Mouse (Mus musculus) adrenal gland, adult 8-10 months (tissue): ENCODE measurements around the gene Epha7. TPM values are rescaled to one million over a fixed set of nuclear protein-coding genes. Genes with fewer than 3 reads are reported as not detected.

Experiments
- DNase-seq: peaks from one replicate; pipeline ENCODE4 v3.0.0; 2022
- total RNA-seq, 4 experiments: library from RNA; stranded (reverse); gene quantifications; 2 replicates each; pipeline ENCODE4 v1.2.4; 2022

Gene Epha7
- total RNA-seq = 1 to 10 TPM; 2.8 to 5.9 (median 4.2) TPM

DNA sequence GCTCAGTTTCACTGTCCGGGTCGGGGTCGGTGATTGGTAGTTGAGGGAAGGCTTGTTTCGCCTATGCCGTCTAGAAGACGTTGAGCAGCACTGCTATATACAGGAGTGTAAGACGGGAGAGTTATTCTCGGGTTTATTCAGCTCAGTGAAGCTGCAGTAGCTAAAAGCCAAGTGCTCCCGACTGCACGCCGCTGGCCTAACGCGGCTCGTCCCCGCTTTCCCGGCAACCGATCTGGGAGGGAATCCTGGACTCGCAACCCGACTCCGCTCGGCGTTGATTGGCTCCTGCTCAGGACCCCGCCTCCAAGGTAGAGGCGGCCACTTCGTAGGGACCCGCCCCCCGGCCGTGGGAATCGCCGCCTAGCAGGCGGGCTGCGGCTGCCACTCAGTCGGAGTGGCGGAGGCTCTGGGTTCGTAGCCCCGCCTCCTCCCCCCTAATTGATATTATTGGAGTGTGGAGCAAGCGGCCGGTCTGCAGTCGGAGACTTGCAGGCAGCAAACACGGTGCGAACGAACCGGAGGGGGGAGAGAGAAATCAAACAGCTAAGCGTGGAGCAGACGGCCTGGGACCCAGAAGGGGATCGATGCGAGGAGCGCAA, at the start of gene Epha7:
Gene Epha7, plus strand, starts transcription at position 441 of the 599 bp plus-strand sequence.
- peak; percentile 92 for DNase-seq

DNA sequence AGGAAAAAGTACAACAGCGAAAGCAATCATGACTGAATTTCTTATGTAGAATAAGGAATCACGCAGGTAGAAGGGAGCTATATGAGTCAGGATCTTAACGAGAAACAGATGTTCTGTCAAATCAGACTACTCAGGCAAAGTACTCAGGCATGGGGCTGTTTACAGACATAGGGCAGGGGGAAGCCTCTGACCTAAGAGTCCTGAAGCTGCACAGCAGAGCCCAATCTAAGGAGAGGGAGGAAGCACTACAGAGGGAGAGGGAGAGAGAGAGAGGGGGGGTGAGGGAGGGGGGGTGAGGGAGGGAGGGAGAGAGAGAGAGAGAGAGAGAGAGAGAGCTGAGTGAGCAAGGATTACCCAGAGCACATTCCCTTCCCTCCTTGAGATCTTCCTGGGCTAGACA, 29.0 kb upstream of the Epha7 start:
- DNase-seq = no peak

DNA sequence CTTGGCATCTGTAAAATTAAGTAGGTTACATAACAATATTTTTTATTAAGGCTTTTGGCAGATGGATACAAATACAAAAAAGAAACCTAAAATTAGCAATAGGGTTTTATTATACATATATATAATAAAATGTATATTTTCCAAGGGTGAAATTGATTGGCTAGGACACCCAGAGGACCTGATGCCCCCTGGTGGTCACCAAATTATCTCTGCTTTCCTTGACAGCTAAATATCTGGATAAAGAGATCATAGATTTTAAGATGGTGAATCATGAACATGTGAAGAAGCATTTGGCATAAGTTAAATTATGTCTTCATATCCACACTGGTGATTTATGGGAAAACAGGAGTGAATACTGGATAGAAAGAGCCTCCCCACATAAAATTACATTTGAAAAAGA, 4.1 kb upstream of the Epha7 start:
- DNase-seq = no peak

GRCm38 (mm10) chr4:28809703-28810102, 3.2 kb upstream of the Epha7 start:
- DNase-seq = no peak

- DNase-seq = no peak
Observed at GRCm38 (mm10) chr4:28813551-28814475, 882 bp downstream of the Epha7 start.

- no peak for DNase-seq
Observed at GRCm38 (mm10) chr4:28814476-28814815, 1.5 kb downstream of the Epha7 start.

- DNase-seq = no peak
Observed at GRCm38 (mm10) chr4:28814816-28815620, 2.1 kb downstream of the Epha7 start.

DNA sequence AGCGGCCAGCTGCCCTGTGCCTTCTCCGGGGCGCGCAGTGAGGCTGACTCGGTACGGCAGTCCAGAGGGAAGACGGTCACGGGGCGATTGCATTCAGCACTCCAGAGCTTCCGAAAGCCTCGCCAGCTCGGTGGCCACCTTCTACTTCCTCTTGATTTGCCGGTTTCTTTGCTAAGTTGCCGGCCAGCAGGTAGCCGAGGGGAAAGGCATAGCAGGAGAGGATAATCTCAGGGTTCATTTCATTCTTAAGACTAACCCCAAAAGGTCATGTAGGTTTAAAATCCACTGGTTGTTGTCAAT, 2.6 kb downstream of the Epha7 start:
- peak; percentile 6 for DNase-seq

DNA sequence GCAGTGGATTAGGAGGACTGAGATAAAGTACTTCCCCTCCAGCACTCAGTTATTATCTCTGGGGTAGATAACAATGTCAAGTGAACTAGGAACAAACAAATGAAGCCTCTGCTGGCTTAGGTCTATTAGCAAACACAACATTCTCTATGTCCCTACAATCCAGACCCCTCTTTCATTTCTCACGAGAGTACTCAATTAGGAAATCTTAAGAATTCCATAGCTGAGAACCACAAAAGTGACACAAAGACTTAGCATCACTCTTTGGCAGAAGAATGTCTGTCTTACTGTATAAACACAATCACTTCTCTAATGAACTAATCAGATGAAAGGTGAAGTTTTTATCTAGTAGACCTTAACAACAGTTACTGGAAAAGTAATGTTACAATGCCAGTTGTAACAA, 10.7 kb downstream of the Epha7 start:
- DNase-seq = no peak

DNA sequence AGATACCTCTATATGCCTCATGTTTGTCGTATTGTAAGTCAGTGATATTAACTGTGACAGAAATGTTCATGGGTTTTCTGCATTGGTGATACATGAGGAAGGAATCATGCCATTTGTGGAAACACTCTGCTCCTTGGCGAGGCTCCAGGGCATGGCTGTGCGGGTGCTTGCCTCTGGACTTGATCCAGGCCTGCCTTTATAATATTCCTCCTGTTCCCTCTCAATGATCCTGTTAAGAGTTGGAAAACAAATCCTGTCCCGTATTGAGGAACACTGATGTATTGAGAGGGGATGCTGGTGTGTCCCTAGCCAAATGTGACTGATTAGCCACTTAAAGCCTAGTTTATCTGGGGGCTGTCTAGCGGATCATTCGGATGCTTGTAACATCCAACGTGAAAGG, 11.7 kb downstream of the Epha7 start:
- no peak for DNase-seq

GRCm38 (mm10) chr4:28837669-28838068, 24.7 kb downstream of the Epha7 start:
- DNase-seq = no peak

- DNase-seq = no peak
Observed at GRCm38 (mm10) chr4:28846311-28846710, 33.4 kb downstream of the Epha7 start.

DNA sequence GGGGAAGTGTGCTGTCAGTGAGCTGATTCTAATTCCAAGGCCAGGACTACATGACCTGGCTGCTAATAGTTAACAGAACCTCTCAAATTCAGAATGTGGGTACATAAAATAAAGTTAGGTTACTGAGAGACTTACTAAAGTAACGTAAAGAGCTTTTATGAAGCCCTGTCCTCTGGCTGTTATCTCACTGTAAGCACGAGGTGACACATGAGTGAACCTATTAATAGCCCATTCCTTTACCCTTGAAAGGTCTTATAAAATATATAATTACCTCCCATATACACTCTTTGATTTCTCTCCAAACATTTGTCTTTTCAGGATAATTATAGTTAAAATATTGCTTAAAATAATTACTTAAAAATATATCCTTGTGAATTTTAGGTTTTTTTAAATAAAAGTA, 37.5 kb downstream of the Epha7 start:
- DNase-seq = no peak

GRCm38 (mm10) chr4:28862845-28863666, 50.1 kb downstream of the Epha7 start:
- DNase-seq = no peak

DNA sequence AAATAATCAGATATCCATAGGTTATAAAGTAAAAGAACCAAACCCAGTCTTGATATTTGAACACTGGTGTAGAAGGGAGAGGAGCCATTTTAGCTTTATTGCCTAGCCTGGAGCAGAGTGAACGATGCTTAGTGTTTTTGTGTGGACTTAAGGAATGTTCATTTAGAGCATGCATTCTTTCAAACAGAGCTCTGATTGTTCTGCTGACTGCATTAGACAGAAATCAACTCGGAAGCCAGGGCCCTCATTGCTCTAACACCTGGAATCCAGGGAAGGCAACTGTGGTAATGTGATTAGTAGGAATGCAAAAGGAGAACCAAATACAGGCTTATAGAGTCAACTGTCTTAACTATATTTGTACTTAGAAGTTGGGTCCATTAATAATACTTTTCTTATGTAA, 53.5 kb downstream of the Epha7 start:
- no peak for DNase-seq

DNA sequence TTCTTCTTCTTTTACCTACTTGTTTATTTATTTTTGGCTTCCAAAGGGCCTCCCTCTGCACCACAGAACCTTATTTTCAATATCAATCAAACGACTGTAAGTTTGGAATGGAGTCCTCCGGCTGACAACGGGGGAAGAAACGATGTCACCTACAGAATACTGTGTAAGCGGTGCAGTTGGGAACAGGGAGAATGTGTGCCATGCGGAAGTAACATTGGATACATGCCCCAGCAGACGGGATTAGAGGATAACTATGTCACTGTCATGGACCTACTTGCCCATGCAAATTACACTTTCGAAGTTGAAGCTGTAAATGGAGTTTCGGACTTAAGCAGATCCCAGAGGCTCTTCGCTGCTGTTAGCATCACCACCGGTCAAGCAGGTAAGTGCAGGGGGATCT, 58.7 kb downstream of the Epha7 start:
- DNase-seq = no peak

- no peak for DNase-seq
Observed at GRCm38 (mm10) chr4:28881271-28882044, 68.5 kb downstream of the Epha7 start.

DNA sequence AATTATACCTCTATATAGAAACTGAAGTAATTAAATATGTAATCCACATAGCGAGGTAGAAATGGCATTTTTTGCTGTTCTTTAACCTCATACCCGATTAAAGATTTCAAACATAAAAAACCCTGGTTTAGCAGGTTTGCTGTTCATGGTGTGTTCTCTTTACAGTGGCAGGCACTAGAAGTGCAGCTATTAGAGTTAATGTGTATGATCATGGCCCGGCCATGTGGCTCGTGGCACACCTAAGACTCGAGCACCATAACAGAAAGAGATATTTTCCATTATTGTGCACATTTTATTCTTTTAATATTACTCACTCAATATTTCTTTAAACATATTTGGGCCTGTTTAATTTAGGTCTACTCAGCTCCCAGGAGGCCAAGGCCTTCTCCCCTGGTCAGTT, 76.7 kb downstream of the Epha7 start:
- no peak for DNase-seq

DNA sequence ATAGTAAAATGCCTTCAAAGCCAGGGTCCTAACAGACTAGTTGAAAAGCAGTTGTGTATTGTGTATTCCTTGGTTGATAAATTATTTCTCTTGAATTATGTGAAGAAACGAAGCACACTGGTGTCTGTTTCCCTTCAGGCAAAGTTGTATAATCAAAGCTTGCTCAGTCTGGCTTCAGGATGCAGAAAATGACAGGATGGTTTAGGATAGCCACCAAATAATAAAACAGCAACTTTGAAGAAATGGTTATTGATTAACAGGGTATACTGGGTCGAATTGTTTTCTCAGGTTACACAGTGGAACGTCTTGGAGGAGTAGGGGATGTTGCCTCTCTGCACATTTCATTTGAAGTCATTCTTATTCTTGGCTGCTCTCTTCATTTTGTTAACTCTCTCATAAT, 77.2 kb downstream of the Epha7 start:
- no peak for DNase-seq

DNA sequence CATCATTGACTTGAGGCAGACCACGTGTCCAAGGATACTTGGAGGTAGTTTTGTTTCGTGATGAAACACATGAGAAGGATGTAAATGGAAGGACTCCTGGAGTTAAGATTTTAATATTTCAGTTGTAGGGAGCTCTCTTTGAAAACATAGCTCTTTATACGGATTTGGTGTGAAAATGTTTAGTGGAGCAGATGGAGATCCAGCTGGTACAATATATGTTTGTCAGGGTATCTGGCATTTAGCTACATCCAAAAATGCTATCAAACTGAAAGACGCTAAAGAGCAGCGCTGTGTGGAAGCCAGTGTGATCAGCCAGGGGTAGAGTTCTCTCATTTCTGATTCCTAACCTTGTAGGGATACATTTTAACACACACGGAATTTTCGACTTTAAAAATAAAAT, 82.5 kb downstream of the Epha7 start:
- no peak for DNase-seq

- no peak for DNase-seq
Observed at GRCm38 (mm10) chr4:28899373-28899772, 86.4 kb downstream of the Epha7 start.

DNA sequence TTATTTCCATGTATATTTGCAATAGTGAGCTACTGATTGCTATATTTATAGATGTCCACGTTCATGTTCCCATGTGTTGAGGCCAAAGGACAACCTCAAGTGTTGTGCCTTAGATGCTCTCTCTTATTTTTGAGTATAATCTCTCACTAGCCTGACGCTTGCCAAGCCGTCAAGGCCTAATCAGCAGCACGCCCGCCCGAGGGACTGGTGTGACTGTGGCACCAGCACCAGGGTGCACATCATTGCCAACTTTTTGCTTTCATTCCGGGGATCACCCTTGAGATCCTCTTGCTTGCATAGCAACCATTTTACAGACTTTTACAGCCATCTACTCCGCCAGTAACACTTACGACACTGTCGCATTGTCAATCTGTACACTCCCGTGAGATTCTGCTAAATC, 86.9 kb downstream of the Epha7 start:
- DNase-seq = no peak
